Mouse (Mus musculus): ENCODE results near the gene Rnaseh2c.

DNA sequence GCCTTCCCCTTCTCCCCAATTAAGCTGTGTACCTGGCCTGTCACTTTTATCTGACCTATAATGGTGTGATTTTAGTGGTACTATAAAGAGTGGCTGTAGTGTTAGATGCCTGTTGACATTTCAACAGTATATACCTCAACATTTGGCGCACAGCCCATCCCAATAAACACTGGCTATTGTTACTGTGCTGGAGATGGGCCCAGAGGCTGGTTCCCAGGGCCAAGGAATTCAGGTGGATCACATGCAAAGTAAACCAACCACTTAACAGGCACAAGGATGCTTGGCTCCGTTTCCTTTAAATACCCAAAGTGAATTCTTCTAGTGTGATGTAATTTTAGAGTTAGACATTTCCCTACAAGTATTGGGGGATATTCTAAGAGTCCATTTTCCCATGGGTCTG lies 13.3 kb downstream of the Rnaseh2c start:
- TF ChIP-seq CTCF (IDR thresholded peaks at IDR 0.05; ENCODE audit: control insufficient read depth, insufficient read depth, insufficient replicate concordance, low read depth, low read length): no peak
- TF ChIP-seq POLR2A (IDR thresholded peaks at IDR 0.05; ENCODE audit: control insufficient read depth, low read depth, low read length): no peak

Data from testis, adult 2 months (tissue).